Mouse (Mus musculus): Measurements from ENCODE around the gene Elmo1.

Elmo1 gene

GRCm38 (mm10) chr13:20157059-20157458 is 66.7 kb downstream of the Elmo1 start:
- no peak for DNase-seq (ENCODE audit: low spot score in 2 of 2)

DNA sequence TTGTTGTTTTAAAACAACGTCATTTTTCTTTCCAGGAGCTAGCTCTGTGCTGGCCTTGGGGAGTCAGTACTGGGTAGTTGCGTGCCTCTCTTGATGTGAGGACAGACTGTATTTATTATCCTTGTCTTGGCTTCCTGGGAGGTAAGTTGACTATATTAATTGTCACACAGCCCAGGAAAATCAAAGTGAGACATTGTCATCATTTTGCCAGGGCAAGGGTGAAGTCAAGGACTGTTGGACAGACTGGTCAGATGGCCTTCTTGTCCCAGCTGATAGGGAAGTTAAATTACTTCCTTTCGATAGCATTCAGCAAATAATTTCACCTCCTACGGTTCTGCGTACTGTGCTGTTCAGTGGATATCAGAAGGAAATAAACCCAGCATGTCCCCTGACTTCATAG is 67.1 kb downstream of the Elmo1 start:
- no peak for DNase-seq (ENCODE audit: low spot score in 2 of 2)

DNA sequence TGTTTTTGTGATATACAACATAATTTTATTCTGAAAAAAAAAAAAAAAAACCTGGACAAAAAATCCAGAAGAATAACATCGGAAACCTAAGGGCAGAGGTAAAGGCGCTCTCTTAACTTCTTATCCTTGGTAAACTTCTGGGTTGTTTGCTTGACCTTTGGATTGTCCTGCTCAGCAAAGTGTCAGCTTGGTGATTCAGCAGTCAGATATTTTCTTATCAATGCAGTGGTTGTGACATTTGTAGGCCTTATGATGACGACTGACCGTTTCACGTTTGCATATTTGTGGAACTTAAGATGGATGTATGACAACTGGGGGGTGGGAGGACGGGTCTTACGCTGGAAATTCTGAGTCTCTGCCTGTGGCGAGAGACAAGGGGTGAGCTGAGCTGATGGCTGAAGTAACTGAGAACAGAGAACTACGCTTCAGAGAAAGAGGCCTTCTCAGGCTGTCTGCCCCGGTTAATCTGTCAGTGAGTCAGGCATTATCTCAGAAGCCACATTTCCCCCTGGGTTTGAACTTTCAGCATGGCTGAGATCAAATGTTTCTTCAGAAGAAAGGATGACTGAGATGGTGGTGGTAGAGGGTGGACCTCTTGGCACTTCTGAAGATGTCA is 73.1 kb downstream of the Elmo1 start:
- no peak for DNase-seq (ENCODE audit: low spot score in 2 of 2)

DNA sequence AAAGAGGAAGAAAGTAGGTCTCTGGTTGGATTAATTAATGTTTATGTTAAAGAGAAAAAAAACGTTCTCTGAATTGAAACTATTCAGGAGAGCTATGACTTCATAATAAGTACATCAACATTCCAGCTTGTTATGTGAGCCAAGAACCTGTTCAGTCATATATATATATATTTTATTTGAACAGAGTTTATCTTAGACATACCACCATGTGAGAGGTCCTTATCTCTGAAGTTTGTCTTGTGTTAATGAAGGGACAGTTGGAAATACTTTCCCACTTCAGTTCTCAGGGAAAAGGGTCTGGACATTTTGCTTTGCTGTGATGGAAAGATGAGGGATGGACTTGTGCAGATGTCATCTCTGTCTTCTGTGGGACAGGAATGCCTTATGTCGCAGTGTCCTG is 74.4 kb downstream of the Elmo1 start:
- no peak for DNase-seq (ENCODE audit: low spot score in 2 of 2)

DNA sequence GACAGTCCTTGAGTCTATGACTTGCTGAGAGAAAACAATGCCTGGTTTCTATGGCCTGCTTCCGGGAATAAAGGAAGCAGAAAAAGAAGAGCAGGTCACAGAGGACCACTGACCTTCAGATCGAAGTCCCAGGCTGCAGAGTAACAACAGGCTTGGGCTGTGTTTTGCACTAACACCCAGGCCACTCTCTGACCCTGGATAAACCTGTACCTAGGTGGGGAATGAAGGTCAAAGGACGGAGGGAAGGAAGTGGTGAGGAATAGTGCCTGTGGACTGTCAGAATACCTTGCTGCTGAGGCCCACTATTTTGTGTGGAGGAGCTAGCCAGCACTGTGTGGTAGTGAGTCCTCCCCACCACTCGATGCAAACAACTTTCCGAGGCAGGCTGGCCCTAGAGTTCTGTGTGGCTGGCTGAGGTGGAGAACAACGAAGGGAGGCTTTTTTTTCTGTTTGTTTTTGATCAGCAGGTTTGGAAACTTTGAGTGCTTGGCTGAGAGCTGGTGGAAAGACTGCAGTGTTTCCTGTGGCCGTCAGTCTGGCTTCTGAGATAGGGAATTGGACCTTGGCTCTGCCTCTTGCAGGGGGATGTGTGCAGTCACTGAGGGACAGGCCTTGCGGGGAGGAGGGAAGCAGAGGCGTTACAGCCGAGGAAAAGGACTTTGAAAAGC is 83.7 kb downstream of the Elmo1 start:
- no peak for DNase-seq (ENCODE audit: low spot score in 2 of 2)

DNA sequence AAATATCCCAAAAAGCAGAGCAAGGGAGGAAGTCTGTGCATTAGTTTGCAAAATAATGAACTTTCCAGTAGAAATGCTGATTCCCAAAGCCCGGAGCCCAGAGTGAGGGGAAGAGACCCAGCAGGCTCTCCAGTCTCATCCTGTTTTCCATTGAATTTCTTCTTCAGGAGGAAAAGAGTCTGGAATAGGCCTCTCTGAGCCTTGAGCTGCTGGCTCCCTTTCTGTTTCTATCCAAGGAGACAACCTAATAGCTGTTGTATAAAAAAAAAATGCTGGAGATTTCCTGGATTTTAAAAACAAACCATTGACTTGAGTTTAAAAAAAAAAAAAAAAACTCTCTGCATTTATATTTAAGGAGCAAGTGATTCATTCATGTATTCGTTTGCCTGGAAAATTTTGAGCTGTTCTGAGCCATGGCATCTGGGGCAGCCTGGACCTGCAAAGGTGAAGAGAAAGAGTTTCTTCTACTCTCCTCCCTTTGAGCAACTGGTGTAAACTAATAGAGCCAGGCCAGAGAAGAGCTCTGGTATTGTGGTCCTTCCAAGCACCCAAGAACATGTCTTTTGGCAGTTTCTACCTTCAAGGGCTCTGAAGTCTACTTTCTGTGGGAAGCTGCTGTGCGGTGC is 84.4 kb downstream of the Elmo1 start:
- no peak for DNase-seq (ENCODE audit: low spot score in 2 of 2)

DNA sequence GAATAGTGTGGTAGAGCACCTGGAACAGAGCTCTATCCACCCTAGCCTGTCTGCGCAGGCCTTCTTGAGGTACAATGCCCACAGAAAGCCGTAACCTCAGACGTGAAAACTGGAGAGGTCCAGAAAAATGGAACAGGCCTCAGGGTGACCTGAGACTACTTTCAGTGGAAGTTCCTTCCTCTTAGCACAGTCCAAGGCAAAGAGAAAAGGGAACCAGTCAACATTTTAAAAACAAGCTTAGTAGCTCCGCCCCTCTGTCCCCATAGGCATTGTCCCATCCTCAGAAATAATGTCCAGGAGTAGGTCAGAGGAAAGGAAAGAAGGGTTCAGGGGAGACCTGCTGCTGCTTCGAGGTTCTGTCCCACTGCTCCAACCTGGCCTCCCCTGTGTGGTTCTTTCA is 90.3 kb downstream of the Elmo1 start:
- DNase-seq (ENCODE audit: low spot score in 2 of 2), result no peak

GRCm38 (mm10) chr13:20181321-20181720 is 90.9 kb downstream of the Elmo1 start:
- no peak for DNase-seq (ENCODE audit: low spot score in 2 of 2)

GRCm38 (mm10) chr13:20182239-20182825 is 91.9 kb downstream of the Elmo1 start:
- DNase-seq (ENCODE audit: low spot score in 2 of 2), result no peak

DNA sequence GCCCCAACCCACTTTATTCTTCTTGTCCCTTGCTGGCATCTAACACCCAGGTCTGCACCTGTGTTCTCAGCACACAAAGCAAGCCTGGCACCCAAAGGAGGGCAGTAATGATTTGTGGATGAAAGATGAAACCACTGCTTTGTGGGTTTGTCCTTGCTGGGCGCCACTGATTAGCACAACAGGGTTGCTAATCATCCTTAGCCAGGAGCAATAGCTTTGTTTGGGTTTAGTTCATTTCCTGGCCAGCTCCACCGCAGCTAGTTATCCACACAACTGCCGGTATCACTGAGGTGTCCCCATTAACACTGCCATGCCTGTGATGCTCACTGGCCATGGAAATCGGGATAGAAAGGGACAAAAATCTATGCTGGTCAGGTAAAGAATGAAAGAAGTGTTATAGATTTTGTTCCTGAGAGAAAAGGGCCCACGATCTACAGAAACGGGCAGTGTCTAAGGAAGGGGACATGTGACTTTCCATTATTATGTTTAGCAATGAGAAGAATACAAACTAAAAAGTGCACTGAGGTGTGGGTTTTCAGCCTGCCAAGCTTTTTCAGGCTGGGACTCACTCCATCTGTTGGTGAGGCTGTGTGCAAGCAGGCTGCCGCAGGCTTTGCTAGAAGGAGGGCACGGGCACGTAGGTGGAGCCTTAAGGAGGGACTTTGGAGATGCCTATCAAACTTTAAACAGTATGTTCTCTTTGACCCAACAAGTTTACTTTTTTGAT is 93.3 kb downstream of the Elmo1 start:
- DNase-seq (ENCODE audit: low spot score in 2 of 2), result peak in 1 of 2 experiments; percentile 61

DNA sequence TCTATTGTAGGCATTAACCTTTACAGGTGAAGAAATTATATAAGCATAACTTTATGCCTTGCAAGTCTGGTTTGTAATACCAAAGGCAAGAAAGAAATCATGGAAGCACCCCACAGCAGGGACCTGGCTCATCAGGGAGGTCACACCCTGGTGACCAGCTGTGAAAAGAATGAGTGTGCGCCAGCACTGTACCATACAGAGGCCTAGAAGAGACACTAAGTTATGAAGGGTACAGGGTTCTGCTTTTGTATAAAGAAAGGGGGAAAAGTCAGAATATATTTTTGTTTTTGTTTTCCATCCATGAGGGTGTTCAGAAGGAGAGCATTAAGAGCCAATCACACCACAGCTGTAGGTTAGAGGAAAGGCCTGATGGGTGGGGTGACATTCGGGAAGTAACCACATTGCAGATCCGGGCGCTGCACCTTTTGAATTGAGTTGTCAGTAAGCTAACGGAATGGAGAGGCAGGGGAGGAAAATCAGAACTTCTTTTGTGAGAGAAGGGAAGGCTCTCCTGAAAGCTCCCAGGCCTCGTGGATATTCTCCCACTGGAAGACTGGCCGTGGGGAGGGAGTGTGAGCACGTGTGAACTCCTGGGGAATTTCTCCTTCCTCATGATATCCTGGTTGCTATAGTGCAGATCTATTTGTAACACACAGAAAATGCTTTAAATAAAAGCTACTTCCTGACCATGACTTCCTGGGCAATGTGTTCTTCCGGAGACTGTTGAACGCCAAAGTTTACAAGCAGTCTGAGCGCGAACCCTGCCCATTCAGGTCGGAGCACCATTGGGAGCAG is 94.0 kb downstream of the Elmo1 start:
- DNase-seq (ENCODE audit: low spot score in 2 of 2), result peak in 1 of 2 experiments; percentile 34

- DNase-seq (ENCODE audit: low spot score in 2 of 2), result peak; percentile 42 to 75
Measured at GRCm38 (mm10) chr13:20185034-20185846, 94.8 kb downstream of the Elmo1 start.

- DNase-seq (ENCODE audit: low spot score in 2 of 2), result no peak
Measured at GRCm38 (mm10) chr13:20185847-20186213, 95.4 kb downstream of the Elmo1 start.

DNA sequence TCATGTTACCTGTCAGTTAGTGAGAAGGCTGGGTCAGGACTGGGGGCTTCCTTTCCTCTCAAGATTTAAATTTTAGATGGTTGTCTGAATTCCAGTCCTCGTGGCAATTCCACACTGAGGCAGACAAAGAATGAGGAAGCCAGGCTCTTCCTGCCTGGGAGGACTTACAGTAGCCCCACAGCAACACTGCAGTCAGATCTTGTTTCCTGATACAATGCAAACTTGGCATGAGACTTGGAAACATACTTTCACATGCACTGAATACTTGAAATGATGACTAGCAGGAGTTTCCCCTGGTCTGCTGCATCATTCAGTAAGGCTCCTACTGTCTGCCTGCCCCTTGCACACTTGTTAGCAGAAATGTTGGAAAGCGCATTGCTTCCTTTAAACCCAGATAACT is 97.3 kb downstream of the Elmo1 start:
- no peak for DNase-seq (ENCODE audit: low spot score in 2 of 2)

DNA sequence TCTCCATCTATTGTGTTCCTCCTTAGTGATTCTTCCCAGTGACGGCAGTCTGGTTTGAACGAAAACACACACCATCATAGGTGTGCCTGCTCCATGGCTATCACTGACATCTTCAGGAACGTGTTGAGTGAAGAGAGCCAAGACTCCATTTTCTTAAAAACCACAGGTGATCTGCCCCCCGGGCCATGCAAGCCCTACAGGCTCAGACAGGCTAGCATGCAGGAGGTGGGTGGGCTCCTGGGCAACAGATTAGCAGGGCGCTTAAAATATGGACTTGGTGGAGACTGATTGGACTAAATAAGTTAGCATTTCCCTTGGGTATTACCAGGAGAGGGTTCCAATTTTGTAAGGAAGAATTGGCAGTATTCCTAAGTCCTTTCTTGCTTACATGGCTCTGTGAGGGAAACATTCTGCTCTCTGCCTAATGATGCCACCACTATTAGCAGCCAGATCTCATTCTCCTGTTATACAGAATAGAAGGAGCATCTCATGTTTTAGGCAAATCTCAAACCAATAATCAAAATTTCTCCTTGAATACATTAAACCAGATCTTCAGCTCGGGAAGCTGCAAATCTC is 101.7 kb downstream of the Elmo1 start:
- DNase-seq (ENCODE audit: low spot score in 2 of 2), result no peak

GRCm38 (mm10) chr13:20200582-20200981 is 110.2 kb downstream of the Elmo1 start:
- no peak for DNase-seq (ENCODE audit: low spot score in 2 of 2)

- DNase-seq (ENCODE audit: low spot score in 2 of 2), result no peak
Measured at GRCm38 (mm10) chr13:20202617-20203016, 112.2 kb downstream of the Elmo1 start.

GRCm38 (mm10) chr13:20204165-20204564 is 113.8 kb downstream of the Elmo1 start:
- no peak for DNase-seq (ENCODE audit: low spot score in 2 of 2)

DNA sequence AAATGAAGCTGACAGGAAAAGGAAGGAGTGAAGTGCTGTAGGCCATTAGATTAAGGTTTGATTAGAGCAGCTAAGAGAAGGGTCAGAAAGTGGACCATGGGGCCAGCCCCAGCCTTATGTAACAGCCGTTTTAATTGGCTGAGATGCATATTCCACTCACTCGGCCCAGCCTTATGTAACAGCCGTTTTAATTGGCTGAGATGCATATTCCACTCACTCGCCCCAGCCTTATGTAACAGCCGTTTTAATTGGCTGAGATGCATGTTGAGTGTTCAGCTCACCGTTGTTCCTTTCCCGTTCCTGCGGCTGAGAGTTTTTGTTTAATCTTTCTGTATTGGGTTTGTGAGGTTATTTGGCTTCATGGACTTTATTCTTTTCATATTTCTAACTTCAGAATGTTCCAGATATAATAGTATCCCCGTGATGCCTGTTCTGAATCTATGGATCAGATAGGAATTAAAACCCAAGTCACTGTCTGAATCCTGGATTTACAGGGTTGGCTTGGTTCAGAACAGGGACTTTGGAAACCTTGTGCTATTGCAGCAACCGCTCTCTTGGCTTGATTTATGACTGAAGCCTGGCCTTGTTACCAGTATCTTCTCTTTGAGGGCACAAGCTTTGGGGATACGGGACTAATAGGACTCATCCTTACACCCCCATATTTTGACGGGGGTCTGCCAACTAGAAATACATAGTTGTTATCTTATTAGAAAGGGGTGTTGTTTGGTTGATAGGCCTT is 114.8 kb downstream of the Elmo1 start:
- DNase-seq (ENCODE audit: low spot score in 2 of 2), result no peak

DNA sequence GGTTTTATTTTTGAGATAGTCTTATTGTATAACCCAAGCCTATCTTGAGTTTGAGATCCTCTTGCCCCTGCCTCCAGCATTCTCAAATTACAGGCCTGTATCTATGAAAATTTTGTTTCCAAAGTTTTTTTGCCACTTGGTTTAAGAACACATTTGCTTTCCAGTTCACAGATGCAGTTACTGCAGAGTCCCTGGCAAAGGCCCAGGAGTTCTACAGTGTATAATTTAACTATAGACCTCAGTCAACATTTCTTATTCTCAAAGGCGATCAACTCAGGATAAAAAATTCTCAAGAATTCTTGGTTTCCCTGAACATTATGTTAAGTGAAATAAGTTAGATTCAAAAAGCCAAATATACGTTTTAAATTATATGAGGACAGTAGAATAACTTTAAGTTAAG is 115.3 kb downstream of the Elmo1 start:
- DNase-seq (ENCODE audit: low spot score in 2 of 2), result no peak
